Mouse (Mus musculus) urinary bladder, postnatal 4 days (tissue): ENCODE results near the gene 4930596D02Rik.

ENCODE experiments used
- DNase-seq, 2 experiments: peaks; one replicate each; pipeline ENCODE4 v3.0.0; 2021 to 2022; ENCODE audit warnings: low spot score in 2 of 2

The 4930596D02Rik gene

GRCm38 (mm10) chr14:35811878-35812277, at the start of gene 4930596D02Rik:
4930596D02Rik (minus strand) TSS chr14:35811978.
- no peak for DNase-seq

GRCm38 (mm10) chr14:35853254-35853653, 41.5 kb upstream of the 4930596D02Rik start:
- no peak for DNase-seq

GRCm38 (mm10) chr14:35845271-35845670, 33.5 kb upstream of the 4930596D02Rik start:
- no peak for DNase-seq

GRCm38 (mm10) chr14:35842111-35842721, 30.4 kb upstream of the 4930596D02Rik start:
- DNase-seq: no peak

GRCm38 (mm10) chr14:35792656-35793213, 19.0 kb downstream of the 4930596D02Rik start:
- DNase-seq: no peak

GRCm38 (mm10) chr14:35780033-35780432, 31.7 kb downstream of the 4930596D02Rik start:
- DNase-seq: no peak

- no peak for DNase-seq
Observed at GRCm38 (mm10) chr14:35773306-35773705, 38.5 kb downstream of the 4930596D02Rik start.
